Comparison of ENCODE assay signal across 34 mouse cellular contexts in the genomic region with DNA sequence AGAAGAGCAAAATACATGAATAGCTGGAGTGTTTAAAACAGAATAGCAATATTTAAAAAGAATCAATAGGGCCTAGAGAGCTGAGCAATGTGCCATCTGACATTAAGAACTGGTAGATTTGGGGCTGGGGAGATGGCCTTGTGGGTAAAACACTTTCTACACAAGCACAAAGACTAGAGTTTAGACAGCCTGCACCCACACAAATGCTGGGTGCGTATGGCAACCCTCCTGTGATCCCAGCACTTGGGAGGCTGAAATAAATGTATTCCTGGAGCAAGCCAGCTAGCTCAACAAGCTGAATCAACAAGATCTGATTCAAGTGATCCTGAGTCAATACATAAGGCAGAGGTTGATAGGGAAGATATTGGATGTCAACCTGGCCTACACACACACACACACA. TPM values are rescaled to one million over a fixed set of nuclear protein-coding genes. Genes with fewer than 3 reads are reported as not detected.
"Had no signal": no experiment of that assay in that cellular context is flagged by ENCODE, and none has a peak within 500 bp of the region (broad histone marks: within the 10 kb centered on the region; RNA-seq: fewer than 3 reads in every experiment).

No protein-coding gene starts in this region.

- DNase-seq: left cerebral cortex, postnatal 4 days; liver; liver, embryonic 13.5 days; liver, postnatal 0 days; lung, adult 18-20 months; lung, adult 2 months; lung, embryonic 14.5 days; lung, postnatal 10 days; lung, postnatal 14 days; lung, postnatal 36 days; lung, postnatal 4 days; midbrain, embryonic 14.5 days had no signal

- H3K4me1 ChIP-seq: limb, embryonic 13.5 days; limb, embryonic 15.5 days; lung, embryonic 15.5 days; midbrain, embryonic 10.5 days; midbrain, embryonic 12.5 days; midbrain, embryonic 13.5 days; midbrain, embryonic 15.5 days had no signal

- H3K9ac ChIP-seq: limb, embryonic 12.5 days; limb, embryonic 13.5 days; limb, embryonic 15.5 days; liver, embryonic 12.5 days; liver, embryonic 13.5 days; liver, embryonic 14.5 days; liver, embryonic 15.5 days; liver, postnatal 0 days; lung, embryonic 14.5 days; lung, embryonic 15.5 days; midbrain, embryonic 12.5 days; midbrain, embryonic 13.5 days; midbrain, embryonic 15.5 days had no signal

- H3K4me3 ChIP-seq: limb, embryonic 10.5 days; limb, embryonic 12.5 days; limb, embryonic 13.5 days; limb, embryonic 15.5 days; liver, embryonic 12.5 days; liver, embryonic 13.5 days; liver, embryonic 15.5 days; lung, embryonic 15.5 days; megakaryocyte, embryonic 14.5 days; midbrain, embryonic 10.5 days; midbrain, embryonic 12.5 days; midbrain, embryonic 13.5 days; midbrain, embryonic 15.5 days; myocyte had no signal

- H3K4me2 ChIP-seq: limb, embryonic 12.5 days; limb, embryonic 13.5 days; limb, embryonic 15.5 days; liver, embryonic 11.5 days; liver, embryonic 12.5 days; liver, embryonic 13.5 days; liver, embryonic 15.5 days; lung, embryonic 14.5 days; lung, embryonic 15.5 days; midbrain, embryonic 11.5 days; midbrain, embryonic 12.5 days; midbrain, embryonic 13.5 days; midbrain, embryonic 15.5 days had no signal

- H3K27me3 ChIP-seq: limb, embryonic 12.5 days; limb, embryonic 13.5 days; limb, embryonic 15.5 days; liver, embryonic 13.5 days; liver, embryonic 15.5 days; lung, embryonic 15.5 days; midbrain, embryonic 13.5 days; midbrain, embryonic 15.5 days had no signal

- H3K27ac ChIP-seq: limb, embryonic 10.5 days; limb, embryonic 12.5 days; limb, embryonic 13.5 days; limb, embryonic 15.5 days; liver, embryonic 12.5 days; liver, embryonic 13.5 days; liver, embryonic 14.5 days; liver, embryonic 15.5 days; lung, embryonic 15.5 days; midbrain, embryonic 10.5 days; midbrain, embryonic 12.5 days; midbrain, embryonic 13.5 days; midbrain, embryonic 15.5 days had no signal

- H3K36me3 ChIP-seq: limb, embryonic 10.5 days; limb, embryonic 12.5 days; limb, embryonic 13.5 days; limb, embryonic 15.5 days; liver, embryonic 12.5 days; liver, embryonic 13.5 days; liver, embryonic 15.5 days; lung, embryonic 15.5 days; midbrain, embryonic 10.5 days; midbrain, embryonic 12.5 days; midbrain, embryonic 13.5 days; midbrain, embryonic 15.5 days had no signal

- ATAC-seq: liver, embryonic 12.5 days; liver, postnatal 0 days; lung, postnatal 0 days; midbrain, embryonic 13.5 days; midbrain, embryonic 15.5 days; midbrain, embryonic 16.5 days had no signal

- H3K9me3 ChIP-seq: limb, embryonic 10.5 days; limb, embryonic 12.5 days; limb, embryonic 13.5 days; limb, embryonic 15.5 days; liver, embryonic 12.5 days; liver, embryonic 13.5 days; liver, embryonic 15.5 days; lung, embryonic 15.5 days; megakaryocyte, embryonic 14.5 days; midbrain, embryonic 10.5 days; midbrain, embryonic 12.5 days; midbrain, embryonic 13.5 days; midbrain, embryonic 15.5 days had no signal

RNA-seq across cellular contexts. Expression of a gene that starts 14.9 kb away (rescaled TPM):
- total RNA-seq: megakaryocyte, adult 5-6 weeks; monocyte, adult 5-6 weeks had no signal

RNA-seq across cellular contexts. Expression of a gene that starts 16.2 kb away (rescaled TPM):
- total RNA-seq: megakaryocyte progenitor cell, adult 5-6 weeks; megakaryocyte-erythroid progenitor cell, adult 5-6 weeks had no signal
